Mouse (Mus musculus) lung, postnatal 14 days (tissue): Measurements from ENCODE around the gene Cxxc4.

Source experiments
- DNase-seq: peaks from one replicate; pipeline ENCODE4 v3.0.0; 2021

Cxxc4 gene

GRCm38 (mm10) chr3:134254221-134254620, 17.9 kb downstream of the Cxxc4 start:
- DNase-seq = no peak

GRCm38 (mm10) chr3:134258715-134259114, 22.4 kb downstream of the Cxxc4 start:
- DNase-seq = no peak

- no peak for DNase-seq
Measured at GRCm38 (mm10) chr3:134259300-134259699, 23.0 kb downstream of the Cxxc4 start.

- DNase-seq = no peak
Measured at GRCm38 (mm10) chr3:134279655-134280054, 43.4 kb downstream of the Cxxc4 start.

GRCm38 (mm10) chr3:134281527-134282370, 45.5 kb downstream of the Cxxc4 start:
- no peak for DNase-seq

- no peak for DNase-seq
Measured at GRCm38 (mm10) chr3:134295217-134295616, 58.9 kb downstream of the Cxxc4 start.

- no peak for DNase-seq
Measured at GRCm38 (mm10) chr3:134302681-134303491, 66.6 kb downstream of the Cxxc4 start.

- no peak for DNase-seq
Measured at GRCm38 (mm10) chr3:134303492-134303808, 67.2 kb downstream of the Cxxc4 start.

GRCm38 (mm10) chr3:134306507-134306906, 70.2 kb downstream of the Cxxc4 start:
- no peak for DNase-seq

- DNase-seq = no peak
Measured at GRCm38 (mm10) chr3:134307801-134308200, 71.5 kb downstream of the Cxxc4 start.
